Mouse (Mus musculus) forebrain, embryonic 12.5 days (tissue): ENCODE data around the gene Entpd1. TPM values are rescaled to one million over a fixed set of nuclear protein-coding genes. Genes with fewer than 3 reads are reported as not detected.

ENCODE experiments used
- ATAC-seq: fragments of 200-750 bp; cut with Nextera tagmentation; 2 replicates; pipeline ENCODE4 v1.8.0; 2017; ENCODE audit warnings: moderate TSS enrichment; ENCODE audit not compliant: low FRiP score
- H3K27ac ChIP-seq: fragments of 300-500 bp; sonication (generic); 2 replicates; pipeline ENCODE4 v1.5.1; 2016; ENCODE audit warnings: mild to moderate bottlenecking
- H3K27me3 ChIP-seq: fragments of 300-500 bp; sonication (generic); 2 replicates; pipeline ENCODE4 v1.6.1; 2016; ENCODE audit warnings: mild to moderate bottlenecking
- H3K36me3 ChIP-seq: fragments of 300-500 bp; sonication (generic); replicated peaks from 2 replicates; pipeline ENCODE4 v1.6.1; 2016; ENCODE audit warnings: mild to moderate bottlenecking
- H3K4me1 ChIP-seq: fragments of 300-500 bp; sonication (generic); 2 replicates; pipeline ENCODE4 v1.6.1; 2016
- H3K4me2 ChIP-seq: fragments of 300-500 bp; sonication (generic); 2 replicates; pipeline ENCODE4 v1.6.1; 2016; ENCODE audit warnings: mild to moderate bottlenecking, moderate library complexity
- H3K4me3 ChIP-seq: fragments of 300-500 bp; sonication (generic); replicated peaks from 2 replicates; pipeline ENCODE4 v1.5.1; 2016; ENCODE audit warnings: mild to moderate bottlenecking
- H3K9ac ChIP-seq: fragments of 300-500 bp; sonication (generic); 2 replicates; pipeline ENCODE4 v1.6.1; 2016; ENCODE audit warnings: mild to moderate bottlenecking
- H3K9me3 ChIP-seq: fragments of 300-500 bp; sonication (generic); 2 replicates; pipeline ENCODE4 v1.6.1; 2016
- WGBS: fragments of 180-500 bp; shearing (Covaris S2); methylation state at CpG from one replicate; pipeline ENCODE4 v1.1.7; 2016; 5-methylcytosine and 5-hydroxymethylcytosine counted together
- polyA plus RNA-seq: library from polyadenylated mRNA; unstranded; fragments of >200 nt; fragmentation: Nextera tagmentation; extraction: Ambion mirVana; gene quantifications from 2 replicates; pipeline ENCODE4 v1.2.1, GENCODE M21; 2016

The Entpd1 gene
- polyA plus RNA-seq, 1 experiment from 2014 or later = 12.6 TPM

GRCm38 (mm10) chr19:40656207-40656606 is 44.0 kb downstream of the Entpd1 start:
- no peak overlapping the region for H3K4me2 ChIP-seq
- H3K4me3 ChIP-seq = no peak overlapping the region
- H3K36me3 ChIP-seq = no peaks in the 10 kb centered on the region
- no peak overlapping the region for H3K27ac ChIP-seq
- H3K9me3 ChIP-seq = no peaks in the 10 kb centered on the region
- no peak overlapping the region for H3K9ac ChIP-seq
- WGBS = 87% methylated on average over 5 of the region's 5 CpGs
- no peaks in the 10 kb centered on the region for H3K27me3 ChIP-seq
- ATAC-seq = no peak
- peaks cover 19% of the 10 kb centered on the region for H3K4me1 ChIP-seq

DNA sequence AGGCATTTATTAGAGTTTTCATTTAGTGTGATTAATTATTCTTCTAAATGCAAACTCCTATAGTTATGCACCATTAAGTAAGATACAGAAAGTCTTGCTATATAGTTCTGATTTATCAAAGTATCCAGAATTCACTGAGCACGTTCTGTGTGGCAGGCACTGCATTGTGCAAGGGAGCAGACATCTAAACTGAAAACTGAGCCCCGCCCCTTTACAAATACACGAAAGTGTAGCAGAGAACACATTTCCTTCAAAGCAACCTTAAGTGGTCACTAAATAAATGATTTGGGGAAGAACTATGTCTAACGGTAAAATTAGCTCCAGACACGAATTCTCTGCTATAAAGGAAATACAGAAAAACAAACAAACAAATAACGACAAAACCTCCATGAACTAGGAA is 46.1 kb downstream of the Entpd1 start:
- H3K36me3 ChIP-seq = no peaks in the 10 kb centered on the region

GRCm38 (mm10) chr19:40658935-40659334 is 46.8 kb downstream of the Entpd1 start:
- Histone ChIP-seq H3K27me3 (no peaks in the 10 kb centered on the region), H3K4me1 (peaks cover 19% of the 10 kb centered on the region), H3K36me3 (no peaks in the 10 kb centered on the region), H3K4me2 (no peak overlapping the region; the same call in 1 of the 2 replicates), H3K4me3 (no peak overlapping the region), H3K9ac (no peak overlapping the region), H3K27ac (no peak overlapping the region), H3K9me3 (no peaks in the 10 kb centered on the region)
- WGBS = 60% methylated on average over 5 of the region's 5 CpGs
- no peak for ATAC-seq

More for the DNA sequence above, 46.1 kb downstream of the Entpd1 start:
- no peak overlapping the region for H3K9ac ChIP-seq
- no peak overlapping the region for H3K4me3 ChIP-seq
- no peak overlapping the region for H3K27ac ChIP-seq
- H3K9me3 ChIP-seq = no peaks in the 10 kb centered on the region
- WGBS = 75% methylated on average over 6 of the region's 6 CpGs
- no peaks in the 10 kb centered on the region for H3K27me3 ChIP-seq
- no peak overlapping the region for H3K4me2 ChIP-seq
- ATAC-seq = no peak
- H3K4me1 ChIP-seq = peaks cover 19% of the 10 kb centered on the region

DNA sequence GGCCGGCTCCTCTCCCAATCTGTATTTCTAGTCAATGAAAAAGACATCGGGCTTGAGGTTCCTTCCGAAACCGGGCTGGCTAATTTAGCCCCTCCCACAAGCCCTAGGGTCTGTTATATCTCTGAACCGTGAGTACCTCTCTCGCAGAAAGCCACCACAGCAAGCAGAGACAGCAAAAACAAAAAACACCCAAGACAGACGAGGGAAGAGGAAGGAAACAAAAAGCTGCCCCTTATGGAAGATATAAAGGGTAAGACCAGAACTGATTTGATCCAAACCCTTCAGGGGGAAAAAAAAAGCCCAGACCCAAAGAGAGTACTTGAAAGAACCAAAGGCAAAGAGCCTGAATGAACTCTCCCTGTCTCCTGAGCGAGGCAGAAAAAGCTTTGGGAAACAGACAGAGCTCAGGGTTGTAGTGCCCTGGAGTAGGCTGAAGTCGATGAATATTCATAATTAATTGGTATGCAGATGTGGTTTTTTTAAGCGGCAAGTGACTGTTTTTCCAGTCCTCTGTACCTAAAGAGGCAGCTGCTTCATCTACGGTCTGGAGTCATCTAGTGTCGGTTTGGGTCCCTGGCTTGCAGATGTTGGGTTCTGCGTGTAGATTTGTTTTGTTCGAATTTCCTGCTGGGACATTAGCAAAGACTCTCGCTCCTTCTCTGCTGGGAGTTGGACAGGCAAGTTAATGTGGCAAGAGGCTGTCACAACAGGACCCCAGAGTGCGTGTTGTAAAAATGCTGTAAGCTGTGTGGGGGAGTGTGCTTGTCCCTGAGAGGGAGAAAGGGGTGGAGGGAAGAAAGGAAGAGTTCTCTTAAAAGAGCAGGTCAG is 47.7 kb downstream of the Entpd1 start:
- Histone ChIP-seq H3K27me3 (no peaks in the 10 kb centered on the region), H3K9ac (peak overlapping the region; percentile 50)

DNA sequence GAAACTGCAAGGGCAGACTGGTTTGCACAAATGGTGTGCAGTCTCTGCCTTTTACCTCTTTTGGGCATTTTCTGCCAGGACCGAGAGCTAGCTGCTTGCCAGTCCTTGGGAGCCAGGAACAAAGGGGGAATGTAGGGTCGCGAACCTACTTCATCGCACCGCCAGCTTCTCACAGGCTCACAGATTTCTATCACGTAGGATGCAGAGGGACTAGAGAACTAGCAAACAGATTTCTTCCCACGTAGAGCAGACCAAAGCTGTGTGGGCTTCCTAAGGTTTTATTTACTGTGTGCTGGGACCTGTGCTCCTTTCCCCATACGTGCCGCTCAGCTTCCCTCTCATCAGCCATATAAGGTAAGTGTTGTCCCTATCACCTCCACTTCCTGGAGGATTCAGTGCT is 48.3 kb downstream of the Entpd1 start:
- ATAC-seq = peak; percentile 56; the same call in 1 of the 2 replicates
- Histone ChIP-seq H3K4me2 (peak overlapping the region; percentile 57), H3K4me1 (peaks cover 19% of the 10 kb centered on the region), H3K27ac (peak overlapping the region; percentile 92), H3K4me3 (peak overlapping the region; percentile 39), H3K36me3 (no peaks in the 10 kb centered on the region), H3K27me3 (no peaks in the 10 kb centered on the region), H3K9ac (peak overlapping the region; percentile 50), H3K9me3 (no peaks in the 10 kb centered on the region)
- 10% methylated on average over 9 of the region's 9 CpGs for WGBS

More for the DNA sequence above, 47.7 kb downstream of the Entpd1 start:
- H3K36me3 ChIP-seq = no peaks in the 10 kb centered on the region
- H3K4me3 ChIP-seq = peak overlapping the region; percentile 39
- ATAC-seq = peak; percentile 84
- WGBS = under 1% methylated on average over 16 of the region's 16 CpGs
- no peaks in the 10 kb centered on the region for H3K9me3 ChIP-seq
- H3K4me2 ChIP-seq = peak overlapping the region; percentile 57
- peaks cover 19% of the 10 kb centered on the region for H3K4me1 ChIP-seq
- peak overlapping the region; percentile 92 for H3K27ac ChIP-seq

DNA sequence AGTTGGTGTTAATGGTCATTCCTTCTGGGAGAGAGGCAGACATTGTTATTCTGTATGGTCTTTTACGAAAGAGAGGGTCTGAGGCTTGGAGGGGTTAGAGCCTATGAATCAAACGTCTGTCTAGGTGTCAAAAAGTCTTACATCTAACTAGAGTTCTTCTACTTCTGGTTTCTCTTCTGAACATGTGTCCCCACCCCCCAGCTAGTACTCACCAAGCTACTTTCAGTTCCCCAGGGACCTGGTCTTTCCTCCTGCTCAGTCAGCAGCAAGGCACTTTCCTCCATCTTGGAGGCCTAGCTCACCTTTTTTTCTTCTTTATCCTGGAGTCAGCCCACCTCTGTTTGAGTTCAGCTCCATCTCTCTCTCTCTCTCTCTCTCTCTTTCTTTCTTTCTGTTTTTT is 48.9 kb downstream of the Entpd1 start:
- Histone ChIP-seq H3K4me2 (peak overlapping the region; percentile 57), H3K9ac (peak overlapping the region; percentile 50; the same call in 1 of the 2 replicates), H3K27ac (peak overlapping the region; percentile 92), H3K9me3 (no peaks in the 10 kb centered on the region), H3K4me3 (peak overlapping the region; percentile 39), H3K36me3 (no peaks in the 10 kb centered on the region), H3K4me1 (peaks cover 19% of the 10 kb centered on the region), H3K27me3 (no peaks in the 10 kb centered on the region)
- no peak for ATAC-seq
- WGBS = 74% methylated on average over 2 of the region's 2 CpGs

- Histone ChIP-seq H3K36me3 (no peaks in the 10 kb centered on the region), H3K9me3 (no peaks in the 10 kb centered on the region), H3K9ac (no peak overlapping the region), H3K27ac (no peak overlapping the region), H3K4me3 (no peak overlapping the region), H3K27me3 (no peaks in the 10 kb centered on the region), H3K4me1 (peaks cover 19% of the 10 kb centered on the region), H3K4me2 (no peak overlapping the region; the same call in 1 of the 2 replicates)
- no peak for ATAC-seq
- 84% methylated on average over 6 of the region's 6 CpGs for WGBS
Observed at GRCm38 (mm10) chr19:40661874-40662273, 49.7 kb downstream of the Entpd1 start.

- ATAC-seq = no peak
- Histone ChIP-seq H3K4me3 (no peak overlapping the region), H3K36me3 (no peaks in the 10 kb centered on the region), H3K4me1 (peaks cover 19% of the 10 kb centered on the region), H3K9me3 (no peaks in the 10 kb centered on the region), H3K27ac (no peak overlapping the region), H3K27me3 (no peaks in the 10 kb centered on the region), H3K9ac (no peak overlapping the region), H3K4me2 (no peak overlapping the region)
- WGBS = 92% methylated on average over 2 of the region's 2 CpGs
Observed at GRCm38 (mm10) chr19:40662727-40663126, 50.6 kb downstream of the Entpd1 start.

DNA sequence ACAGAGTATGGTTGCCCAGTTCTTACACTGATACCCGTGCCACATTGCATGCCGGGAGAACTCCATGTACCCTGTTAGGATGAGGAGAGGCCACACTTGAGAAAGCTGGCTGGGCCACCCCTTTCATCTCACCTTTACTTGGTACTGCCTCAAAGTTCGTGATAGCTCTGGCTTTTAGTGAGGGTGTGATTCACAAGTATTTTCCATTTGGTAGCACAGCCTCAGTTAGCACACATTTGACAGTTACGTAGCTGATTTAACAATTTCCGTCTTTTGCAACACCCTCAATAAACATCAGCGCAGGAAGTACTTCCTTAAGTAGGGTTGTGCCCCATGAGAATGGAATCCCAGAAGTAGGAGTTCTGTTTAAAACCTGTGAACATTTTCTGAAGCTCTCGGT is 53.6 kb downstream of the Entpd1 start:
- Histone ChIP-seq H3K4me2 (no peak overlapping the region), H3K27me3 (no peaks in the 10 kb centered on the region)
- WGBS = 89% methylated on average over 7 of the region's 7 CpGs

GRCm38 (mm10) chr19:40667111-40667510 is 54.9 kb downstream of the Entpd1 start:
- WGBS = 84% methylated on average over 6 of the region's 6 CpGs
- no peaks in the 10 kb centered on the region for H3K9me3 ChIP-seq
- H3K4me3 ChIP-seq = no peak overlapping the region
- H3K27ac ChIP-seq = no peak overlapping the region
- H3K4me1 ChIP-seq = no peaks in the 10 kb centered on the region
- H3K36me3 ChIP-seq = no peaks in the 10 kb centered on the region
- ATAC-seq = no peak
- H3K4me2 ChIP-seq = no peak overlapping the region
- H3K27me3 ChIP-seq = no peaks in the 10 kb centered on the region
- H3K9ac ChIP-seq = no peak overlapping the region

More for the DNA sequence above, 53.6 kb downstream of the Entpd1 start:
- Histone ChIP-seq H3K9ac (no peak overlapping the region), H3K27ac (no peak overlapping the region), H3K36me3 (no peaks in the 10 kb centered on the region), H3K9me3 (no peaks in the 10 kb centered on the region), H3K4me1 (peaks cover under 1% of the 10 kb centered on the region; the same call in 1 of the 2 replicates), H3K4me3 (no peak overlapping the region)
- ATAC-seq = no peak

- WGBS = 85% methylated on average over 5 of the region's 5 CpGs
- ATAC-seq = no peak
Observed at GRCm38 (mm10) chr19:40675329-40675728, 63.2 kb downstream of the Entpd1 start.

DNA sequence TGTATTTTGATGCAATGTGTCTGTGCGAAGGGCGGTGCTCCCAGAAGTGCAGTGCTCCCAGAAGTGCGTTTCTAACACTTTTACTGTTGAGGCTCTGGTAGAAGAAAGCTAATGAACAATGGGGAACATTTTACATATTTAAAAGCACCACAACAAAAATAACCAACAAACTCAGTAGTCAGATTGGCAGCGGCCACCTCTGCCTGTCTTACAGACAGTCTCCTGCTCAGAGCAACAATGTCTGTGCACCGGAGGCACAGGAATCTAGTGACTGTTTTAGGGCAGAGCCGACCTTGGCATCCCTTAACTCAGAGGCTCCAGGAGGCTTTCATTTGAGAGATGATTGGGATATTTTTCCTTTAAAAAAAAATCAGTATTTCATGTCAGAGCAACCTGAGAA is 65.9 kb downstream of the Entpd1 start:
- 84% methylated on average over 6 of the region's 6 CpGs for WGBS
- no peaks in the 10 kb centered on the region for H3K36me3 ChIP-seq
- no peak overlapping the region for H3K4me2 ChIP-seq
- no peaks in the 10 kb centered on the region for H3K27me3 ChIP-seq
- H3K4me3 ChIP-seq = no peak overlapping the region
- no peak overlapping the region for H3K9ac ChIP-seq
- no peaks in the 10 kb centered on the region for H3K4me1 ChIP-seq
- no peaks in the 10 kb centered on the region for H3K9me3 ChIP-seq
- H3K27ac ChIP-seq = no peak overlapping the region
- ATAC-seq = no peak

More at GRCm38 (mm10) chr19:40675329-40675728, 63.2 kb downstream of the Entpd1 start:
- H3K4me1 ChIP-seq = no peaks in the 10 kb centered on the region
- H3K9me3 ChIP-seq = no peaks in the 10 kb centered on the region
- no peaks in the 10 kb centered on the region for H3K27me3 ChIP-seq
- H3K36me3 ChIP-seq = no peaks in the 10 kb centered on the region
- H3K9ac ChIP-seq = no peak overlapping the region
- no peak overlapping the region for H3K4me3 ChIP-seq
- H3K4me2 ChIP-seq = no peak overlapping the region
- no peak overlapping the region for H3K27ac ChIP-seq
